Mouse (Mus musculus) G1E (cell line): ENCODE data around the gene Trim65.

Experiments used
- CTCF ChIP-seq: IDR thresholded peaks from 2 replicates; pipeline ENCODE4 v1.5.1; 2012; ENCODE audit warnings: low read depth, low read length, inconsistent platforms, mixed read lengths
- GATA1 ChIP-seq: IDR thresholded peaks from 2 replicates; pipeline ENCODE4 v1.6.1; 2012; ENCODE audit warnings: borderline replicate concordance, low read length, inconsistent platforms, mixed read lengths
- POLR2AphosphoS5 ChIP-seq: IDR thresholded peaks from 2 replicates; pipeline ENCODE4 v1.6.1; 2012; ENCODE audit warnings: low read depth, low read length, inconsistent platforms; ENCODE audit not compliant: insufficient replicate concordance
- TAL1 ChIP-seq: conservative IDR thresholded peaks from 2 replicates; pipeline ENCODE4 v1.6.1; 2012; ENCODE audit warnings: low read depth, low read length, inconsistent platforms, mixed read lengths

GRCm38 (mm10) chr11:116163002-116163401, 32.1 kb upstream of the Trim65 start:
- TF ChIP-seq TAL1, result no peak
- no peak for TF ChIP-seq CTCF
- no peak for TF ChIP-seq POLR2AphosphoS5
- TF ChIP-seq GATA1, result no peak
